ENCODE assay signal across 24 mouse cellular contexts in genomic region chrX:53087202-53087601, GRCm38 (mm10).
A peak's percentile ranks its signal among the peaks of the same experiment; 100 is the strongest.
DNase-seq lines count a peak whose midpoint lies in the region; ATAC-seq lines count a peak whose summit lies in the region.
"Had no signal": no experiment of that assay in that cellular context is flagged by ENCODE, and none has a peak within 500 bp of the region (broad histone marks: within the 10 kb centered on the region; RNA-seq: fewer than 3 reads in every experiment).

No protein-coding gene starts in this region.

- no peaks in the 10 kb centered on the region for H3K9me3 ChIP-seq in kidney, embryonic 14.5 days (ENCODE audit: control insufficient read depth, low read length)
- no peaks in the 10 kb centered on the region for H3K9me3 ChIP-seq in limb, embryonic 13.5 days
- H3K9me3 ChIP-seq in limb, embryonic 10.5 days (replicated peaks), result no peaks in the 10 kb centered on the region
- H3K9me3 ChIP-seq in liver, embryonic 13.5 days (replicated peaks), result no peaks in the 10 kb centered on the region
- H3K9me3 ChIP-seq: embryonic facial prominence, embryonic 10.5 days; embryonic facial prominence, embryonic 12.5 days; forebrain, embryonic 13.5 days; forebrain, embryonic 15.5 days; G1E had no signal

- no peak overlapping the region for H3K9ac ChIP-seq in kidney, embryonic 14.5 days (ENCODE audit: low read depth, low read length)
- no peak overlapping the region for H3K9ac ChIP-seq in limb, embryonic 13.5 days
- H3K9ac ChIP-seq in liver, embryonic 13.5 days, result no peak overlapping the region
- H3K9ac ChIP-seq: embryonic facial prominence, embryonic 12.5 days; forebrain, embryonic 13.5 days; forebrain, embryonic 15.5 days had no signal

- H3K27ac ChIP-seq in kidney, embryonic 14.5 days (ENCODE audit: low read depth, low read length), result no peak overlapping the region
- peak overlapping the region; percentile 39; the same call in 1 of the 2 replicates for H3K27ac ChIP-seq in limb, embryonic 13.5 days
- H3K27ac ChIP-seq in limb, embryonic 10.5 days, result no peak overlapping the region
- H3K27ac ChIP-seq in liver, embryonic 13.5 days, result no peak overlapping the region
- H3K27ac ChIP-seq: embryonic facial prominence, embryonic 10.5 days; embryonic facial prominence, embryonic 12.5 days; forebrain, embryonic 13.5 days; forebrain, embryonic 15.5 days had no signal

- WGBS in kidney, embryonic 14.5 days, result 43% methylated on average over 1 of the region's 1 CpGs
- 62% methylated on average over 1 of the region's 1 CpGs for WGBS in limb, embryonic 13.5 days
- whole genome bisulfite sequencing in limb, embryonic 10.5 days, result 83% methylated on average over 1 of the region's 1 CpGs
- 79% methylated on average over 1 of the region's 1 CpGs for WGBS in liver, embryonic 13.5 days (ENCODE audit: insufficient replicate concordance)

- no peaks in the 10 kb centered on the region for H3K27me3 ChIP-seq in kidney, embryonic 14.5 days (ENCODE audit: control insufficient read depth, insufficient read depth, low read length)
- H3K27me3 ChIP-seq in limb, embryonic 13.5 days, result no peaks in the 10 kb centered on the region
- peaks cover 42% of the 10 kb centered on the region for H3K27me3 ChIP-seq in limb, embryonic 10.5 days (ENCODE audit: low read depth, poor library complexity, severe bottlenecking)
- no peaks in the 10 kb centered on the region for H3K27me3 ChIP-seq in liver, embryonic 13.5 days
- H3K27me3 ChIP-seq: CH12.LX; embryonic facial prominence, embryonic 12.5 days; forebrain, embryonic 13.5 days; forebrain, embryonic 15.5 days had no signal

- 0 out of 2 replicates have a peak, but pooled peaks have one; percentile 24 for ATAC-seq in kidney, embryonic 14.5 days (ENCODE audit: low FRiP score, low TSS enrichment)
- no peak for ATAC-seq in limb, embryonic 13.5 days (ENCODE audit: low FRiP score, low read depth)
- ATAC-seq in liver, embryonic 13.5 days (ENCODE audit: low read depth), result peak; percentile 56
- ATAC-seq: activated CD4-positive, CD25-positive, alpha-beta regulatory T cell, adult 4 months; CD4-positive, CD25-positive, alpha-beta regulatory T cell, adult 4 months; forebrain, embryonic 13.5 days; forebrain, embryonic 15.5 days; Patski had no signal

- H3K4me2 ChIP-seq in kidney, embryonic 14.5 days (replicated peaks; ENCODE audit: low read depth, low read length), result no peak overlapping the region
- H3K4me2 ChIP-seq in limb, embryonic 13.5 days (replicated peaks), result no peak overlapping the region
- H3K4me2 ChIP-seq in liver, embryonic 13.5 days, result no peak overlapping the region
- H3K4me2 ChIP-seq: embryonic facial prominence, embryonic 12.5 days; forebrain, embryonic 13.5 days; forebrain, embryonic 15.5 days had no signal

- H3K4me1 ChIP-seq in kidney, embryonic 14.5 days (ENCODE audit: control insufficient read depth, insufficient read depth, low read length), result no peaks in the 10 kb centered on the region
- H3K4me1 ChIP-seq in limb, embryonic 13.5 days, result peaks cover 28% of the 10 kb centered on the region
- H3K4me1 ChIP-seq in limb, embryonic 10.5 days, result peaks cover 21% of the 10 kb centered on the region; the same call in 1 of the 2 replicates
- peaks cover 34% of the 10 kb centered on the region for H3K4me1 ChIP-seq in liver, embryonic 13.5 days (replicated peaks)
- H3K4me1 ChIP-seq: embryonic facial prominence, embryonic 10.5 days; embryonic facial prominence, embryonic 12.5 days; forebrain, embryonic 13.5 days; forebrain, embryonic 15.5 days had no signal

- no peak for DNase-seq in kidney, adult 11 months
- no peak for DNase-seq in limb, embryonic 10.5 days (ENCODE audit: low spot score)
- DNase-seq in liver, embryonic 13.5 days, result no peak
- no peak for DNase-seq in liver
- DNase-seq: adrenal gland, adult 8-10 months; adrenal gland, postnatal 14 days; adrenal gland, postnatal 36 days; B cell, adult 2 months; cerebellum, adult 11-12 months; cerebellum, adult 2 months; cerebellum, adult 9-10 months; cerebellum, postnatal 10 days; cerebellum, postnatal 25 days had no signal

- no peaks in the 10 kb centered on the region for H3K36me3 ChIP-seq in kidney, embryonic 14.5 days (ENCODE audit: control insufficient read depth, insufficient read depth, low read length)
- H3K36me3 ChIP-seq in limb, embryonic 13.5 days, result no peaks in the 10 kb centered on the region
- no peaks in the 10 kb centered on the region for H3K36me3 ChIP-seq in limb, embryonic 10.5 days
- H3K36me3 ChIP-seq in liver, embryonic 13.5 days, result no peaks in the 10 kb centered on the region
- H3K36me3 ChIP-seq: embryonic facial prominence, embryonic 10.5 days; embryonic facial prominence, embryonic 12.5 days; forebrain, embryonic 15.5 days; G1E had no signal

- H3K4me3 ChIP-seq in kidney, embryonic 14.5 days (ENCODE audit: low read length), result no peak overlapping the region
- H3K4me3 ChIP-seq in limb, embryonic 13.5 days, result no peak overlapping the region
- H3K4me3 ChIP-seq in limb, embryonic 10.5 days, result no peak overlapping the region
- no peak overlapping the region for H3K4me3 ChIP-seq in liver, embryonic 13.5 days (replicated peaks)
- H3K4me3 ChIP-seq: embryonic facial prominence, embryonic 10.5 days; embryonic facial prominence, embryonic 12.5 days; forebrain, embryonic 13.5 days; forebrain, embryonic 15.5 days had no signal
